Mouse (Mus musculus) hindbrain, postnatal 0 days (tissue): ENCODE measurements around the gene Kcnh2. TPM values are rescaled to one million over a fixed set of nuclear protein-coding genes. Genes with fewer than 3 reads are reported as not detected.
A peak's percentile ranks its signal among the peaks of the same experiment; 100 is the strongest.

Experiments used
- ATAC-seq: fragments of 200-750 bp; cut with Nextera tagmentation; 2 replicates; pipeline ENCODE4 v1.8.0; 2017; ENCODE audit warnings: mild to moderate bottlenecking, moderate TSS enrichment, moderate library complexity
- DNase-seq: peaks from one replicate; pipeline ENCODE4 v3.0.0-alpha.2; 2015; ENCODE audit warnings: low spot score
- H3K27ac ChIP-seq: fragments of 300-500 bp; sonication (generic); 2 replicates; pipeline ENCODE4 v1.5.1; 2014; ENCODE audit warnings: mild to moderate bottlenecking
- H3K27me3 ChIP-seq: fragments of 300-500 bp; sonication (generic); 2 replicates; pipeline ENCODE4 v1.6.1; 2014; ENCODE audit warnings: low read length, mixed read lengths; ENCODE audit not compliant: insufficient read depth
- H3K36me3 ChIP-seq: fragments of 300-500 bp; sonication (generic); 2 replicates; pipeline ENCODE4 v1.6.1; 2014; ENCODE audit warnings: low read length, mixed read lengths; ENCODE audit not compliant: insufficient read depth
- H3K4me1 ChIP-seq: fragments of 300-500 bp; sonication (generic); 2 replicates; pipeline ENCODE4 v1.6.1; 2014; ENCODE audit warnings: antibody characterized with exemption, low read length, mixed read lengths; ENCODE audit not compliant: insufficient read depth
- H3K4me2 ChIP-seq: fragments of 300-500 bp; sonication (generic); 2 replicates; pipeline ENCODE4 v1.6.1; 2014; ENCODE audit warnings: low read depth, mild to moderate bottlenecking, low read length, moderate library complexity, mixed read lengths
- H3K4me3 ChIP-seq: fragments of 300-500 bp; sonication (generic); 2 replicates; pipeline ENCODE4 v1.5.1; 2014; ENCODE audit warnings: low read length
- H3K9ac ChIP-seq: fragments of 300-500 bp; sonication (generic); replicated peaks from 2 replicates; pipeline ENCODE4 v1.6.1; 2014; ENCODE audit warnings: mild to moderate bottlenecking, low read length, moderate library complexity, mixed read lengths
- H3K9me3 ChIP-seq: fragments of 300-500 bp; sonication (generic); 2 replicates; pipeline ENCODE4 v1.6.1; 2016; ENCODE audit warnings: low read length, mixed read lengths
- CTCF ChIP-seq: IDR thresholded peaks from 2 replicates; pipeline ENCODE4 v1.5.1; 2016; ENCODE audit warnings: antibody characterized with exemption, control low read depth, low read depth
- WGBS: fragments of 180-500 bp; shearing (Covaris S2); extraction: QIAGEN DNeasy Blood & Tissue Kit; methylation state at CpG from one replicate; pipeline ENCODE4 v1.1.7; 2014; 5-methylcytosine and 5-hydroxymethylcytosine counted together
- polyA plus RNA-seq: library from polyadenylated mRNA; unstranded; fragments of >200 nt; fragmentation: Nextera tagmentation; extraction: Ambion mirVana; gene quantifications from 2 replicates; pipeline ENCODE4 v1.2.1, GENCODE M21; 2015
- total RNA-seq: library from RNA; depleted of rRNA; stranded (reverse); fragments of >200 nt; gene quantifications from 2 replicates; pipeline ENCODE4 v1.2.3, GENCODE M21; 2014

The Kcnh2 gene
- total and polyA plus RNA-seq, 2 experiments from 2014 or later: 11.5 to 70.5 TPM

- H3K9me3 ChIP-seq: no peaks in the 10 kb centered on the region
- no peak overlapping the region for H3K4me3 ChIP-seq
- TF ChIP-seq CTCF: no peak
- peak overlapping the region; percentile 52 for H3K4me2 ChIP-seq
- H3K9ac ChIP-seq: peak overlapping the region; percentile 0; the same call in 1 of the 2 replicates
- WGBS: 27% methylated on average over 5 of the region's 5 CpGs
- ATAC-seq (peak; percentile 19), DNase-seq (no peak)
- no peaks in the 10 kb centered on the region for H3K27me3 ChIP-seq
- peaks cover 20% of the 10 kb centered on the region for H3K4me1 ChIP-seq
- H3K36me3 ChIP-seq: 0 out of 2 replicates have a peak, but pooled peaks cover 12% of the 10 kb centered on the region
- H3K27ac ChIP-seq: peak overlapping the region; percentile 72; the same call in 1 of the 2 replicates
These were observed 21.5 kb downstream of the Kcnh2 start for GRCm38 (mm10) chr5:24329965-24330298.

- Histone ChIP-seq H3K27me3 (no peaks in the 10 kb centered on the region), H3K27ac (peak overlapping the region; percentile 72), H3K4me2 (peak overlapping the region; percentile 52), H3K4me1 (peaks cover 20% of the 10 kb centered on the region), H3K36me3 (peaks cover 14% of the 10 kb centered on the region; the same call in 1 of the 2 replicates), H3K4me3 (peak overlapping the region; percentile 10; the same call in 1 of the 2 replicates), H3K9ac (peak overlapping the region; percentile 45), H3K9me3 (no peaks in the 10 kb centered on the region)
- TF ChIP-seq CTCF: no peak
- whole genome bisulfite sequencing: 5% methylated on average over 20 of the region's 27 CpGs
- ATAC-seq (peak; percentile 90), DNase-seq (peak; percentile 82)
These were observed 22.0 kb downstream of the Kcnh2 start for GRCm38 (mm10) chr5:24329212-24329964.

- H3K4me2 ChIP-seq: peak overlapping the region; percentile 52
- peaks cover 20% of the 10 kb centered on the region; the same call in 1 of the 2 replicates for H3K36me3 ChIP-seq
- no peaks in the 10 kb centered on the region for H3K9me3 ChIP-seq
- H3K27ac ChIP-seq: peak overlapping the region; percentile 72; the same call in 1 of the 2 replicates
- no peak; the same call in 1 of the 2 replicates for ATAC-seq
- peak overlapping the region; percentile 45 for H3K9ac ChIP-seq
- H3K4me1 ChIP-seq: peaks cover 20% of the 10 kb centered on the region
- DNase-seq: peak; percentile 58
- no peak overlapping the region for H3K4me3 ChIP-seq
- 49% methylated on average over 6 of the region's 6 CpGs for WGBS
- H3K27me3 ChIP-seq: no peaks in the 10 kb centered on the region
- TF ChIP-seq CTCF: no peak
These were observed 22.6 kb downstream of the Kcnh2 start for GRCm38 (mm10) chr5:24328813-24329211.

GRCm38 (mm10) chr5:24326842-24327417 lies 24.5 kb downstream of the Kcnh2 start:
- Histone ChIP-seq H3K36me3 (peaks cover 20% of the 10 kb centered on the region; the same call in 1 of the 2 replicates), H3K9me3 (no peaks in the 10 kb centered on the region), H3K9ac (no peak overlapping the region), H3K27ac (no peak overlapping the region), H3K27me3 (no peaks in the 10 kb centered on the region), H3K4me1 (peaks cover 20% of the 10 kb centered on the region), H3K4me2 (no peak overlapping the region), H3K4me3 (no peak overlapping the region)
- peak; percentile 50 for DNase-seq
- WGBS: 75% methylated on average over 4 of the region's 4 CpGs
- TF ChIP-seq CTCF: no peak
- ATAC-seq: no peak

- Histone ChIP-seq H3K36me3 (peaks cover 16% of the 10 kb centered on the region; the same call in 1 of the 2 replicates), H3K4me2 (no peak overlapping the region), H3K9me3 (no peaks in the 10 kb centered on the region), H3K27me3 (no peaks in the 10 kb centered on the region), H3K4me1 (peaks cover 20% of the 10 kb centered on the region), H3K4me3 (no peak overlapping the region), H3K9ac (no peak overlapping the region), H3K27ac (no peak overlapping the region)
- ATAC-seq (no peak), DNase-seq (no peak)
- TF ChIP-seq CTCF: no peak
- 94% methylated on average over 15 of the region's 15 CpGs for WGBS
These were observed 25.1 kb downstream of the Kcnh2 start for GRCm38 (mm10) chr5:24326166-24326841.

GRCm38 (mm10) chr5:24325251-24325650 lies 26.2 kb downstream of the Kcnh2 start:
- ATAC-seq: no peak
- no peak overlapping the region for H3K27ac ChIP-seq
- no peaks in the 10 kb centered on the region for H3K9me3 ChIP-seq
- WGBS: 58% methylated on average over 14 of the region's 14 CpGs
- peaks cover 19% of the 10 kb centered on the region for H3K4me1 ChIP-seq
- H3K4me2 ChIP-seq: no peak overlapping the region
- H3K4me3 ChIP-seq: no peak overlapping the region
- H3K9ac ChIP-seq: no peak overlapping the region
- H3K36me3 ChIP-seq: peaks cover 16% of the 10 kb centered on the region; the same call in 1 of the 2 replicates
- no peaks in the 10 kb centered on the region for H3K27me3 ChIP-seq
- no peak for TF ChIP-seq CTCF
- no peak for DNase-seq
